Mouse (Mus musculus): ENCODE data around the gene Gm20671. TPM values are rescaled to one million over a fixed set of nuclear protein-coding genes. Genes with fewer than 3 reads are reported as not detected.
A peak's percentile ranks its signal among the peaks of the same experiment; 100 is the strongest.
"Not testable (repeated sequence)": the region's sequence is repeated elsewhere in the genome, so short reads cannot be mapped to it uniquely, and the experiment has no call there.

The Gm20671 gene
- polyA plus RNA-seq, 1 experiment from 2014 or later = not detected

DNA sequence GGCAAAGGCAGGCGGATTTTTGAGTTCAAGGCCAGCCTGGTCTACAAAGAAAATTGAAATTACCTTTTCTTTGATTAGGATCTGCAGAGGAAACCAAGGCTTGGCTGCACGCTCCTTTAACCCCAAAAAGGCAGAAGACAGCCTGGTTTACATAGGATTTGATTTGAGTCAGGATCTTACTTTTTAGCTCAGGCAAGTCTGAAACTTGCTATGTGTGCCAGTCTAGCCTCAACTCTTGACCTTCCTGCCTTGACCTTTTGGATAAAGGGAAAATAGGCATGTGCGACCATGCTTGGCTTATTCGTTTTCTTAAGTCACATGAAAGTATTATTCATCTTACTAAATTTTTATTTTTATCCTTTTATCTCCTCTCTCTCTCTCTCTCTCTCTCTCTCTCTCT lies 27.9 kb upstream of the Gm20671 start:
- Histone ChIP-seq H3K9me3 (ENCODE audit: control insufficient read depth, low read length) (no peaks in the 10 kb centered on the region), H3K4me3 (ENCODE audit: low read depth, low read length) (no peak overlapping the region), H3K36me3 (ENCODE audit: control insufficient read depth, insufficient read depth, low read length) (peaks cover 3% of the 10 kb centered on the region; the same call in 1 of the 2 replicates), H3K4me1 (ENCODE audit: control insufficient read depth, insufficient read depth, low read length) (peaks cover 12% of the 10 kb centered on the region), H3K9ac (ENCODE audit: low read length) (no peak overlapping the region), H3K4me2 (no peak overlapping the region), H3K27me3 (ENCODE audit: control insufficient read depth, insufficient read depth, low read length) (no peaks in the 10 kb centered on the region), H3K27ac (ENCODE audit: low read depth, low read length) (no peak overlapping the region)
- 87% methylated on average over 4 of the region's 4 CpGs for WGBS
- no peak for DNase-seq (ENCODE audit: low spot score, missing footprints)
- no peak for ATAC-seq (ENCODE audit: low FRiP score)

DNA sequence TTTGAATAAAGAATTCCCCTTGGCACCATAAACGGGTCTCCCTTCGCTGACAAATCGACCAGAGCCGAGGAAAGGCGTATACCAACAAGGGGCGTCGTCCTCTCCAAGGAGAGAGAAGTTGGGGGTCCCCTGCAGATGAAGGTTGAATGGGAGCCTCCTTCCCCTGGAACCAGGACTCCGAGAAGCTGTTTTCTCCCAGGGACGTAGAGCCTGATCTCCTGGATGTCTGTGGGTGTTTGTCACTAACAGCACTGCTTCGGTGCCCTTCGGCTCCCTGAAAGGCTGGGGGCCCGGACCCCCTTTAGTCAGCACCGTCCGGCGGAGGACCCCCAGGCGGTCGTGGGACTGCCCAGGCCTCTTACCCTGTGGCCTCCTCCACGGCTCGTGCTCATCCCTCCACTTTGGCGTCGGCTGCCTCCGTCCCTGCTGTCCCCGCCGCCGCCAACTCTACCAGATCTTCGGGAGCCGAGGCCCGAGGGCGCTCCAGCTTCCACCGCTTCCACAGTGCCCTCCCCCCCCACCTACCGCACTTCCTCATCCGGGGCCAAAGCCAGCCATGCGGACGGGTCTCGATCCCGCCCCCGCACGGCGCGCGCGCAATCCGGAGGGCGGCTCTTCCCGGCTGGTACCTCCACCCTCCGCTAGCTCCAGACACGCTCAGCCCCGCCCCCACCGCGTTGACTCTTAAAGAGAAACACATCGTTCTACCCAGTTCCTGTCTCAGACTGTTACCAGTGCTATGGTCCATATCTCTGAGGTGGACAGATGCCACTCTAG lies 27.0 kb upstream of the Gm20671 start, which contains the start of gene Prr14l:
Gene Prr14l (minus strand): TSS at position 526 of the 777 bp plus-strand sequence.
- DNase-seq (ENCODE audit: low spot score, missing footprints) = peak; percentile 100

DNA sequence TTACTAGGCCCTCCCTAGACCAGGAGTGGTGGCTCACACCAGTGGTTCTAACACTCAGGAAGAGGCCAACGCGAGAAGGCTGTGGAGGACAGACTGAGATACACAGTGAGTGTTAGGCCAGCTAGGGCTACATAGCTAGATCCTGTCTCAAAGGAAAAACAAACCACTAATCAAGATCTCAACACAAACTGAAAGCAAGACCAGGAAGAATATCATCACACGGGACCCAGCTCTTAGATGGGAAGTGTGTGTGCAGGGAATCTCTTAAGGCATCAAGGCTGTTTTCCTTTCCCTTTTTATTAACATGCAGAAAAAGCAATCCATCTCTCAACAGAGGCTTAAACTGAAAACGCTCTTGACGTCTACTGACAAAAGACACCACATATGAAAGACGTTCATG lies 25.1 kb upstream of the Gm20671 start:
- Histone ChIP-seq H3K9me3 (ENCODE audit: control insufficient read depth, low read length) (no peaks in the 10 kb centered on the region), H3K4me3 (ENCODE audit: low read depth, low read length) (no peak overlapping the region), H3K27ac (ENCODE audit: low read depth, low read length) (no peak overlapping the region), H3K36me3 (ENCODE audit: control insufficient read depth, insufficient read depth, low read length) (peaks cover 3% of the 10 kb centered on the region; the same call in 1 of the 2 replicates), H3K9ac (ENCODE audit: low read length) (peak overlapping the region; percentile 27), H3K4me2 (peak overlapping the region; percentile 78; the same call in 1 of the 2 replicates), H3K4me1 (ENCODE audit: control insufficient read depth, insufficient read depth, low read length) (peaks cover 12% of the 10 kb centered on the region), H3K27me3 (ENCODE audit: control insufficient read depth, insufficient read depth, low read length) (no peaks in the 10 kb centered on the region)
- no peak for ATAC-seq (ENCODE audit: low FRiP score)
- DNase-seq (ENCODE audit: low spot score, missing footprints) = no peak
- 82% methylated on average over 6 of the region's 6 CpGs for WGBS

More for the DNA sequence above, 27.0 kb upstream of the Gm20671 start, which contains the start of gene Prr14l:
- WGBS = under 1% methylated on average over 46 of the region's 51 CpGs
- Histone ChIP-seq H3K27me3 (ENCODE audit: control insufficient read depth, insufficient read depth, low read length) (no peaks in the 10 kb centered on the region), H3K4me2 (peak within 1 kb of the TSS; percentile 78), H3K27ac (ENCODE audit: low read depth, low read length) (0 out of 2 replicates have a peak within 1 kb of the TSS, but pooled peaks have one; percentile 14), H3K9ac (ENCODE audit: low read length) (peak within 1 kb of the TSS; percentile 88), H3K4me3 (ENCODE audit: low read depth, low read length) (peak within 1 kb of the TSS; percentile 72), H3K4me1 (ENCODE audit: control insufficient read depth, insufficient read depth, low read length) (peaks cover 12% of the 10 kb centered on the region), H3K36me3 (ENCODE audit: control insufficient read depth, insufficient read depth, low read length) (peaks cover 3% of the 10 kb centered on the region; the same call in 1 of the 2 replicates), H3K9me3 (ENCODE audit: control insufficient read depth, low read length) (no peaks in the 10 kb centered on the region)
- peak; percentile 96 for ATAC-seq (ENCODE audit: low FRiP score)

DNA sequence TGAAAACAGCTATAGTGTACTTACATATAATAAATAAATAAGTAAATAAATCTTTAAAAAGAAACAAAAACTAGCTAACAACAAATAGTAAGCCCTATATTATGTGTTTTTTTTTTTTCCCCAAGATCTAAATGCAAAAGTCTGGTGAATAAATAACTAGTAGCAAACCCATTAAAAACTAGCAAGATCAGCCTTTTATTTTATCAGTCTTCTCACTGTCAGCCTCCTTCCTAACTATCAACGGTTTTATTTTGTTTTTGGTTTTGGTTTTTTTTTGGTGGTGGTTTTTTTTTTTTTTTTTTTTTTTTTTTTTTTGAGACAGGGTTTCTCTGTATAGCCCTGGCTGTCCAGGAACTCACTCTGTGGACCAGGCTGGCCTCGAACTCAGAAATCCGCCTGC lies 22.7 kb upstream of the Gm20671 start:
- peaks cover 12% of the 10 kb centered on the region for H3K4me1 ChIP-seq (ENCODE audit: control insufficient read depth, insufficient read depth, low read length)
- H3K36me3 ChIP-seq (ENCODE audit: control insufficient read depth, insufficient read depth, low read length); H3K27me3 ChIP-seq (ENCODE audit: control insufficient read depth, insufficient read depth, low read length); ATAC-seq (ENCODE audit: low FRiP score); H3K4me3 ChIP-seq (ENCODE audit: low read depth, low read length); H3K4me2 ChIP-seq; H3K27ac ChIP-seq (ENCODE audit: low read depth, low read length); DNase-seq (ENCODE audit: low spot score, missing footprints); H3K9me3 ChIP-seq (ENCODE audit: control insufficient read depth, low read length); H3K9ac ChIP-seq (ENCODE audit: low read length): not testable (repeated sequence)
- WGBS = 98% methylated on average over 3 of the region's 3 CpGs

DNA sequence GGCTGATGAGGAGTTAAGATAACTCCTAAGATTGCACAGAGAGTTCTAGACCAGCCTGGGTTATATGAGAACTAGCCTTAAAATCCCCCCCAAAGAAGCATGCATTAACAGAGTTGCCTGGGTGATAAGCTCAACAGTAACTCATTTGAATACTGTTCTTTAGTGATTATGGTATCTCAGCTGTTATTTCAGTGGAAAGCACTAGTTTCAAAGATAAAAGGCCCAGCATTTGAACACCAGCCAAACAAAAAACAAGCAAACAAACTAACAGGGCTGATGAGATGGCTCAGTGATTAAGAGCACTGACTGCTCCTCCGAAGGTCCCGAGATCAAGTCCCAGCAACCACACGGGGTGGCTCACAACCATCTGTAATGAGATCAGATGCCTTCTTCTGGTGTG lies 22.3 kb upstream of the Gm20671 start:
- 98% methylated on average over 3 of the region's 3 CpGs for WGBS
- H3K4me1 ChIP-seq (ENCODE audit: control insufficient read depth, insufficient read depth, low read length) = peaks cover 12% of the 10 kb centered on the region
- H3K27me3 ChIP-seq (ENCODE audit: control insufficient read depth, insufficient read depth, low read length) = no peaks in the 10 kb centered on the region
- no peak overlapping the region for H3K4me2 ChIP-seq
- H3K4me3 ChIP-seq (ENCODE audit: low read depth, low read length) = no peak overlapping the region
- no peak overlapping the region for H3K9ac ChIP-seq (ENCODE audit: low read length)
- H3K9me3 ChIP-seq (ENCODE audit: control insufficient read depth, low read length) = no peaks in the 10 kb centered on the region
- no peak overlapping the region for H3K27ac ChIP-seq (ENCODE audit: low read depth, low read length)
- H3K36me3 ChIP-seq (ENCODE audit: control insufficient read depth, insufficient read depth, low read length) = peaks cover 3% of the 10 kb centered on the region; the same call in 1 of the 2 replicates
- no peak for ATAC-seq (ENCODE audit: low FRiP score)
- DNase-seq (ENCODE audit: low spot score, missing footprints) = no peak

DNA sequence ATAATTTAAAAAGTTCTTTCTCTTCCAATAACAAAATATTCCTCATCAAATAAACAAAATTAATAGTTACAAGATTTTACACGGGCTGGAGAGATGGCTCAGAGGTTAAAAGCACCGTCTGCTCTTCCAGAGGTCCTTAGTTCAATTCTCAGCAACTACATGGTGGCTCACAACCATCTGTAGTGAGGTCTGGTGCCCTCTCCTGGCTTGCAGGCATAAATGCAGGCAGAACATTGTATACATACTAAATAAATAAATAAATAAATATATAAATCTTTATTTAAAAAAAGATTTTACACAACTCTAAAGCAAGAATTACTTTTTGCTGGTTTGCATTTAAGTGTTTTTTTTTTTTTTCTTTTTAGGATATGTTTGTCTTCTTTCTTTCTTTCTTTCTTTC lies 13.1 kb upstream of the Gm20671 start:
- H3K9ac ChIP-seq (ENCODE audit: low read length) = no peak overlapping the region
- H3K27me3 ChIP-seq (ENCODE audit: control insufficient read depth, insufficient read depth, low read length) = no peaks in the 10 kb centered on the region
- 95% methylated on average over 2 of the region's 2 CpGs for WGBS
- H3K36me3 ChIP-seq (ENCODE audit: control insufficient read depth, insufficient read depth, low read length) = peaks cover 28% of the 10 kb centered on the region
- H3K4me1 ChIP-seq (ENCODE audit: control insufficient read depth, insufficient read depth, low read length) = no peaks in the 10 kb centered on the region
- no peaks in the 10 kb centered on the region for H3K9me3 ChIP-seq (ENCODE audit: control insufficient read depth, low read length)
- DNase-seq (ENCODE audit: low spot score, missing footprints) = no peak
- H3K4me2 ChIP-seq = no peak overlapping the region
- no peak overlapping the region for H3K27ac ChIP-seq (ENCODE audit: low read depth, low read length)
- no peak overlapping the region for H3K4me3 ChIP-seq (ENCODE audit: low read depth, low read length)
- ATAC-seq (ENCODE audit: low FRiP score) = no peak

DNA sequence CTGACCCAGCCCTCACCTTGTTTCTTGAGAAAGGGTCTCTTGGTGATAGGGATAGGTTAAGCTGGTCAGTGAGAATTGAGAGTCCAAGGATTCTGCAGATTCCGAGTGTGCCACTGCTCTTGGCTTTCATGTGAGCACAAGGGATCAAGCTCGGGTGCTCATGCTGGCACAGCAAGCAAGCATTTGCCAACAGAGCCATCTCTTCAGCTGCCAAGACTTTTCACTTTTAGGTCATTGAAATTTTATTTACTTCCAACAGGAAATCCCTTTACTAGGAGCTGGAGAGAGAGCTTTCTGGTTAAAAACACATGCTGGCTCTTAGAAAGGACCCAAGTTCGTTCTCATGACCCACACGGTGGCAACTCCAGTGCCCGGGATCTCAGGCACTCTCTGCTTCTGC lies 10.1 kb upstream of the Gm20671 start:
- no peak overlapping the region for H3K4me2 ChIP-seq
- H3K27me3 ChIP-seq (ENCODE audit: control insufficient read depth, insufficient read depth, low read length) = no peaks in the 10 kb centered on the region
- no peaks in the 10 kb centered on the region for H3K4me1 ChIP-seq (ENCODE audit: control insufficient read depth, insufficient read depth, low read length)
- 93% methylated on average over 5 of the region's 5 CpGs for WGBS
- H3K27ac ChIP-seq (ENCODE audit: low read depth, low read length) = no peak overlapping the region
- no peak overlapping the region for H3K9ac ChIP-seq (ENCODE audit: low read length)
- H3K9me3 ChIP-seq (ENCODE audit: control insufficient read depth, low read length) = no peaks in the 10 kb centered on the region
- no peak overlapping the region for H3K4me3 ChIP-seq (ENCODE audit: low read depth, low read length)
- no peak for DNase-seq (ENCODE audit: low spot score, missing footprints)
- peaks cover 34% of the 10 kb centered on the region for H3K36me3 ChIP-seq (ENCODE audit: control insufficient read depth, insufficient read depth, low read length)
- ATAC-seq (ENCODE audit: low FRiP score) = no peak

DNA sequence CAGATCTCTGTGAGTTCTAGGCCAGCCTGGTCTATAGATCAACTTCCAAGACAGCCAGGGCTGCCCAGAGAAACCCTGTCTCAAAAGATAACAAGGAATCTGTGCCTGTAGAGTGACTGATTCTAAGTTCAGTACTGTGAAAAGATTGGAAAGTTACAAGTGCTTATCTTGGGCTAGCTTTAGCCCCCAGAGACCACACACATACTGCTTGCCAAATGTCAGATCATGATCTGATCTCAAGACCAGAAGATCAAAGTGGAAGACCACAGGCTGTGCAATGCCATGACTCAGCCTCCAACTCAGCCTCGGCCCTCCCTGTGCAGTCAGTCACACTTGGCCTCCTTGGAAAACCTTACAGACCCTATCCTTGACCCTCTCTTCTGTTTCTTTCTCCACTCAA lies 7.6 kb upstream of the Gm20671 start:
- H3K27ac ChIP-seq (ENCODE audit: low read depth, low read length) = no peak overlapping the region
- ATAC-seq (ENCODE audit: low FRiP score) = no peak
- no peaks in the 10 kb centered on the region for H3K9me3 ChIP-seq (ENCODE audit: control insufficient read depth, low read length)
- H3K4me2 ChIP-seq = no peak overlapping the region
- no peak overlapping the region for H3K4me3 ChIP-seq (ENCODE audit: low read depth, low read length)
- H3K36me3 ChIP-seq (ENCODE audit: control insufficient read depth, insufficient read depth, low read length) = peaks cover 25% of the 10 kb centered on the region
- H3K4me1 ChIP-seq (ENCODE audit: control insufficient read depth, insufficient read depth, low read length) = no peaks in the 10 kb centered on the region
- no peaks in the 10 kb centered on the region for H3K27me3 ChIP-seq (ENCODE audit: control insufficient read depth, insufficient read depth, low read length)
- no peak for DNase-seq (ENCODE audit: low spot score, missing footprints)
- WGBS = 93% methylated on average over 1 of the region's 1 CpGs
- no peak overlapping the region for H3K9ac ChIP-seq (ENCODE audit: low read length)

DNA sequence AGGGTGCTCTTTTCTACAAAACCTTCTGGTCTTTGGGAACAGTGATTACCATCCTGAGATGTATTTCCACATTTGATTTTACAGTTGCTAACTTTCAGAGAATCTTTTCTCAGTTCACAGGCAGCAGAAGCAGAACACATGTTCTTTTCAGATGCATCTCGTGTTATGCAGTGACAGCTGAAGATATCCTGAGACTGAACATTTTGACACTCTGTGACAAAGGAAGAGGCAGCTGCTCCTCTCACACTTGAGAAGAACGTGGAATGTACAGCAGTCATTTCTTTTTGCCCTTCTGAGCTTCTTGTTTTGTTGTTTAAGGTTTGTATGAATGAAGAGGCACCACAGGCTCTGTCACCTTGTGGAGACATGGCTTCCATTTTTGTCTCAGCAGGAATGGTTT lies 3.1 kb upstream of the Gm20671 start:
- H3K27ac ChIP-seq (ENCODE audit: low read depth, low read length) = no peak overlapping the region
- H3K9ac ChIP-seq (ENCODE audit: low read length) = no peak overlapping the region
- H3K27me3 ChIP-seq (ENCODE audit: control insufficient read depth, insufficient read depth, low read length) = no peaks in the 10 kb centered on the region
- peaks cover 24% of the 10 kb centered on the region for H3K36me3 ChIP-seq (ENCODE audit: control insufficient read depth, insufficient read depth, low read length)
- H3K4me3 ChIP-seq (ENCODE audit: low read depth, low read length) = no peak overlapping the region
- H3K4me2 ChIP-seq = no peak overlapping the region
- DNase-seq (ENCODE audit: low spot score, missing footprints) = no peak
- H3K4me1 ChIP-seq (ENCODE audit: control insufficient read depth, insufficient read depth, low read length) = no peaks in the 10 kb centered on the region
- WGBS = 88% methylated on average over 2 of the region's 2 CpGs
- ATAC-seq (ENCODE audit: low FRiP score) = no peak
- H3K9me3 ChIP-seq (ENCODE audit: control insufficient read depth, low read length) = no peaks in the 10 kb centered on the region

Data from midbrain, embryonic 11.5 days (tissue).